8 mouse cellular contexts compared by ENCODE assay signal in genomic region chr10:80675405-80676197, GRCm38 (mm10). TPM values are rescaled to one million over a fixed set of nuclear protein-coding genes. Genes with fewer than 3 reads are reported as not detected.
DNase-seq lines count a peak whose midpoint lies in the region; ATAC-seq and TF ChIP-seq lines count a peak whose summit lies in the region.

No protein-coding gene starts in this region.

- H3K27ac ChIP-seq in heart, embryonic 11.5 days (ENCODE audit: low read depth, low read length), result peak overlapping the region; percentile 79
- H3K27ac ChIP-seq in ES-Bruce4 (ENCODE audit: insufficient read depth, low read length), result no peak overlapping the region
- peak overlapping the region; percentile 98 for H3K27ac ChIP-seq in embryonic facial prominence, embryonic 14.5 days (replicated peaks; ENCODE audit: low read depth, low read length)
- H3K27ac ChIP-seq in intestine, postnatal 0 days (ENCODE audit: low read depth, low read length), result peak overlapping the region; percentile 79
- peak overlapping the region; percentile 96 for H3K27ac ChIP-seq in midbrain, embryonic 15.5 days

- peak overlapping the region; percentile 97 for H3K4me3 ChIP-seq in heart, embryonic 11.5 days (ENCODE audit: low read depth, low read length)
- peak overlapping the region; percentile 92 for H3K4me3 ChIP-seq in ES-Bruce4 (ENCODE audit: low read depth, low read length)
- H3K4me3 ChIP-seq in embryonic facial prominence, embryonic 14.5 days (ENCODE audit: low read depth, low read length), result peak overlapping the region; percentile 99
- H3K4me3 ChIP-seq in intestine, postnatal 0 days (ENCODE audit: low read depth, low read length), result peak overlapping the region; percentile 80
- H3K4me3 ChIP-seq in midbrain, embryonic 15.5 days, result peak overlapping the region; percentile 94

- under 1% methylated on average over 45 of the region's 54 CpGs for WGBS in heart, embryonic 11.5 days (ENCODE audit: insufficient replicate concordance)
- under 1% methylated on average over 23 of the region's 54 CpGs for WGBS in embryonic facial prominence, embryonic 14.5 days
- WGBS in intestine, postnatal 0 days, result 0% methylated on average over 50 of the region's 54 CpGs
- WGBS in midbrain, embryonic 15.5 days, result under 1% methylated on average over 46 of the region's 54 CpGs

- H3K36me3 ChIP-seq in heart, embryonic 11.5 days (ENCODE audit: control insufficient read depth, insufficient read depth, low read length), result peaks cover 6% of the 10 kb centered on the region
- H3K36me3 ChIP-seq in ES-Bruce4 (ENCODE audit: control insufficient read depth, insufficient read depth, low read length, poor library complexity, severe bottlenecking), result peaks cover 4% of the 10 kb centered on the region; the same call in 1 of the 2 replicates
- peaks cover 37% of the 10 kb centered on the region for H3K36me3 ChIP-seq in embryonic facial prominence, embryonic 14.5 days (ENCODE audit: control insufficient read depth, insufficient read depth, low read length)
- peaks cover 22% of the 10 kb centered on the region for H3K36me3 ChIP-seq in intestine, postnatal 0 days (ENCODE audit: control insufficient read depth, insufficient read depth)
- peaks cover 5% of the 10 kb centered on the region; the same call in 1 of the 2 replicates for H3K36me3 ChIP-seq in midbrain, embryonic 15.5 days (replicated peaks)

- H3K4me2 ChIP-seq in heart, embryonic 11.5 days, result peak overlapping the region; percentile 92
- peak overlapping the region; percentile 93 for H3K4me2 ChIP-seq in embryonic facial prominence, embryonic 14.5 days (ENCODE audit: low read depth, low read length)
- H3K4me2 ChIP-seq in intestine, postnatal 0 days (replicated peaks; ENCODE audit: low read depth), result peak overlapping the region; percentile 91
- peak overlapping the region; percentile 82 for H3K4me2 ChIP-seq in midbrain, embryonic 15.5 days

- peak overlapping the region; percentile 94 for H3K9ac ChIP-seq in heart, embryonic 11.5 days (ENCODE audit: low read depth, low read length)
- H3K9ac ChIP-seq in ES-Bruce4 (ENCODE audit: low read depth, poor library complexity, severe bottlenecking), result peak overlapping the region; percentile 94
- peak overlapping the region; percentile 98 for H3K9ac ChIP-seq in embryonic facial prominence, embryonic 14.5 days (ENCODE audit: low read depth, low read length)
- peak overlapping the region; percentile 89 for H3K9ac ChIP-seq in intestine, postnatal 0 days (ENCODE audit: low read depth, low read length)
- peak overlapping the region; percentile 93 for H3K9ac ChIP-seq in midbrain, embryonic 15.5 days

- no peak for TF ChIP-seq EP300 in ES-Bruce4 (IDR thresholded peaks at IDR 0.05; ENCODE audit: insufficient read depth, low read depth, low read length)

- no peak for TF ChIP-seq POLR2A in ES-Bruce4 (IDR thresholded peaks at IDR 0.05; ENCODE audit: insufficient read depth, low read length)

- no peaks in the 10 kb centered on the region for H3K27me3 ChIP-seq in heart, embryonic 11.5 days (ENCODE audit: control insufficient read depth, insufficient read depth, low read length)
- no peaks in the 10 kb centered on the region for H3K27me3 ChIP-seq in ES-Bruce4 (ENCODE audit: control insufficient read depth, insufficient read depth, low read length, poor library complexity, severe bottlenecking)
- H3K27me3 ChIP-seq in embryonic facial prominence, embryonic 14.5 days (replicated peaks; ENCODE audit: control insufficient read depth, insufficient read depth, low read length), result no peaks in the 10 kb centered on the region
- no peaks in the 10 kb centered on the region for H3K27me3 ChIP-seq in intestine, postnatal 0 days (replicated peaks; ENCODE audit: control insufficient read depth, insufficient read depth, low read length)
- H3K27me3 ChIP-seq in midbrain, embryonic 15.5 days (replicated peaks), result no peaks in the 10 kb centered on the region

- H3K4me1 ChIP-seq in heart, embryonic 11.5 days (ENCODE audit: control insufficient read depth, insufficient read depth, low read length), result peaks cover 57% of the 10 kb centered on the region
- H3K4me1 ChIP-seq in ES-Bruce4 (ENCODE audit: control insufficient read depth, insufficient read depth, low read length), result peaks cover 5% of the 10 kb centered on the region
- peaks cover 41% of the 10 kb centered on the region for H3K4me1 ChIP-seq in embryonic facial prominence, embryonic 14.5 days (ENCODE audit: control insufficient read depth, insufficient read depth, low read length)
- peaks cover 25% of the 10 kb centered on the region for H3K4me1 ChIP-seq in intestine, postnatal 0 days (replicated peaks; ENCODE audit: control insufficient read depth, insufficient read depth, low read length)
- H3K4me1 ChIP-seq in midbrain, embryonic 15.5 days, result peaks cover 56% of the 10 kb centered on the region

- intact Hi-C loops in heart, postnatal 25 days (cut with DNase I), result loop anchor here (2.0 kb wide), 1 partner anchor 15 kb away; no protein-coding TSS in a partner anchor

- no peaks in the 10 kb centered on the region for H3K9me3 ChIP-seq in heart, embryonic 11.5 days (replicated peaks; ENCODE audit: control insufficient read depth, low read length)
- H3K9me3 ChIP-seq in ES-Bruce4 (replicated peaks; ENCODE audit: control insufficient read depth, insufficient read depth, low read length, poor library complexity, severe bottlenecking), result no peaks in the 10 kb centered on the region
- no peaks in the 10 kb centered on the region for H3K9me3 ChIP-seq in embryonic facial prominence, embryonic 14.5 days (ENCODE audit: control insufficient read depth, low read length)
- no peaks in the 10 kb centered on the region for H3K9me3 ChIP-seq in intestine, postnatal 0 days (ENCODE audit: control insufficient read depth)
- no peaks in the 10 kb centered on the region for H3K9me3 ChIP-seq in midbrain, embryonic 15.5 days

- no peak for TF ChIP-seq CTCF in ES-Bruce4 (IDR thresholded peaks at IDR 0.05; ENCODE audit: low read depth, low read length)
- 0 out of 2 replicates have a peak, but pooled peaks have one; percentile 25 for TF ChIP-seq CTCF in intestine, postnatal 0 days (IDR thresholded peaks at IDR 0.05; ENCODE audit: low read depth)

- peak; percentile 7; the same call in 1 of the 2 replicates for ATAC-seq in heart, embryonic 11.5 days (replicated peaks; ENCODE audit: insufficient number of reproducible peaks, low FRiP score, low TSS enrichment)
- ATAC-seq in embryonic facial prominence, embryonic 14.5 days (ENCODE audit: low read depth), result no peak; the same call in 1 of the 2 replicates
- peak; percentile 3; the same call in 1 of the 2 replicates for ATAC-seq in intestine, postnatal 0 days
- ATAC-seq in midbrain, embryonic 15.5 days (replicated peaks), result peak; percentile 35

- DNase-seq in heart, postnatal 25 days (ENCODE audit: low spot score), result no peak
- DNase-seq in embryonic facial prominence, embryonic 14.5 days (ENCODE audit: low spot score), result no peak
- DNase-seq in ovary, postnatal 36 days (ENCODE audit: low spot score), result no peak
- DNase-seq in urinary bladder, postnatal 14 days (ENCODE audit: low spot score), result no peak

RNA-seq across cellular contexts. Expression of gene Mknk2, which starts 2.3 kb away (rescaled TPM):
- 62.1 and 68.8 TPM in 2 replicates for polyA plus RNA-seq in heart, embryonic 11.5 days (2014; fragmentation: Nextera tagmentation; extraction: Ambion mirVana)
- 100 to 1,000 TPM; 158 to 181 TPM for total RNA-seq in heart, postnatal 25 days (2021)
- 54.6 and 57.4 TPM in 2 replicates for polyA plus RNA-seq in ES-Bruce4 (2011; ENCODE audit: insufficient read depth, insufficient read length, low read depth, missing spikeins)
- 84.6 and 86.7 TPM in 2 replicates for polyA plus RNA-seq in embryonic facial prominence, embryonic 14.5 days (2014; fragmentation: Nextera tagmentation; extraction: Ambion mirVana)
- 38.4 and 38.6 TPM in 2 replicates for polyA plus RNA-seq in intestine, postnatal 0 days (2015; fragmentation: Nextera tagmentation; extraction: Ambion mirVana)
- polyA plus RNA-seq in midbrain, embryonic 15.5 days (2015; fragmentation: Nextera tagmentation; extraction: Ambion mirVana), result 61.5 and 66.6 TPM in 2 replicates

RNA-seq across cellular contexts. Expression of gene Btbd2, which starts 18.7 kb away (rescaled TPM):
- polyA plus RNA-seq in heart, embryonic 11.5 days (2014; fragmentation: Nextera tagmentation; extraction: Ambion mirVana), result 37.6 and 47.0 TPM in 2 replicates
- 10 to 100 TPM; 41.5 to 45.8 TPM for total RNA-seq in heart, postnatal 25 days (2021)
- polyA plus RNA-seq in ES-Bruce4 (2011; ENCODE audit: insufficient read depth, insufficient read length, low read depth, missing spikeins), result 45.6 and 47.1 TPM in 2 replicates
- 71.6 and 81.2 TPM in 2 replicates for polyA plus RNA-seq in embryonic facial prominence, embryonic 14.5 days (2014; fragmentation: Nextera tagmentation; extraction: Ambion mirVana)
- polyA plus RNA-seq in intestine, postnatal 0 days (2015; fragmentation: Nextera tagmentation; extraction: Ambion mirVana), result 21.5 and 23.5 TPM in 2 replicates
- 85.9 and 90.4 TPM in 2 replicates for polyA plus RNA-seq in midbrain, embryonic 15.5 days (2015; fragmentation: Nextera tagmentation; extraction: Ambion mirVana)

RNA-seq across cellular contexts. Expression of gene Mob3a, which starts 26.2 kb away (rescaled TPM):
- polyA plus RNA-seq in heart, embryonic 11.5 days (2014; fragmentation: Nextera tagmentation; extraction: Ambion mirVana), result 38.9 and 39.0 TPM in 2 replicates
- 1 to 10 TPM; 8.2 to 8.9 TPM for total RNA-seq in heart, postnatal 25 days (2021)
- polyA plus RNA-seq in ES-Bruce4 (2011; ENCODE audit: insufficient read depth, insufficient read length, low read depth, missing spikeins), result 17.5 and 19.8 TPM in 2 replicates
- polyA plus RNA-seq in embryonic facial prominence, embryonic 14.5 days (2014; fragmentation: Nextera tagmentation; extraction: Ambion mirVana), result 31.2 and 37.0 TPM in 2 replicates
- polyA plus RNA-seq in intestine, postnatal 0 days (2015; fragmentation: Nextera tagmentation; extraction: Ambion mirVana), result 14.4 and 15.4 TPM in 2 replicates
- 63.4 and 64.3 TPM in 2 replicates for polyA plus RNA-seq in midbrain, embryonic 15.5 days (2015; fragmentation: Nextera tagmentation; extraction: Ambion mirVana)

RNA-seq across cellular contexts. Expression of gene Izumo4, which starts 26.4 kb away (rescaled TPM):
- 8.2 and 8.5 TPM in 2 replicates for polyA plus RNA-seq in heart, embryonic 11.5 days (2014; fragmentation: Nextera tagmentation; extraction: Ambion mirVana)
- 1 to 10 TPM; 2.6 to 3.4 TPM for total RNA-seq in heart, postnatal 25 days (2021)
- 7.2 and 9.6 TPM in 2 replicates for polyA plus RNA-seq in ES-Bruce4 (2011; ENCODE audit: insufficient read depth, insufficient read length, low read depth, missing spikeins)
- 10.3 and 14.4 TPM in 2 replicates for polyA plus RNA-seq in embryonic facial prominence, embryonic 14.5 days (2014; fragmentation: Nextera tagmentation; extraction: Ambion mirVana)
- 12.2 and 14.4 TPM in 2 replicates for polyA plus RNA-seq in intestine, postnatal 0 days (2015; fragmentation: Nextera tagmentation; extraction: Ambion mirVana)
- polyA plus RNA-seq in midbrain, embryonic 15.5 days (2015; fragmentation: Nextera tagmentation; extraction: Ambion mirVana), result 42.9 and 50.9 TPM in 2 replicates

RNA-seq across cellular contexts. Expression of gene Csnk1g2, which starts 53.0 kb away (rescaled TPM):
- polyA plus RNA-seq in heart, embryonic 11.5 days (2014; fragmentation: Nextera tagmentation; extraction: Ambion mirVana), result 64.6 and 67.6 TPM in 2 replicates
- total RNA-seq in heart, postnatal 25 days (2021), result 100 to 1,000 TPM; 116 TPM
- 82.7 and 84.6 TPM in 2 replicates for polyA plus RNA-seq in ES-Bruce4 (2011; ENCODE audit: insufficient read depth, insufficient read length, low read depth, missing spikeins)
- 104 and 125 TPM in 2 replicates for polyA plus RNA-seq in embryonic facial prominence, embryonic 14.5 days (2014; fragmentation: Nextera tagmentation; extraction: Ambion mirVana)
- 97.5 and 99.2 TPM in 2 replicates for polyA plus RNA-seq in intestine, postnatal 0 days (2015; fragmentation: Nextera tagmentation; extraction: Ambion mirVana)
- polyA plus RNA-seq in midbrain, embryonic 15.5 days (2015; fragmentation: Nextera tagmentation; extraction: Ambion mirVana), result 107 and 123 TPM in 2 replicates
